Mouse (Mus musculus): ENCODE data around the gene Trim2.

The Trim2 gene

GRCm38 (mm10) chr3:84318865-84319264, 12.2 kb upstream of the Trim2 start:
- no peak for DNase-seq

DNA sequence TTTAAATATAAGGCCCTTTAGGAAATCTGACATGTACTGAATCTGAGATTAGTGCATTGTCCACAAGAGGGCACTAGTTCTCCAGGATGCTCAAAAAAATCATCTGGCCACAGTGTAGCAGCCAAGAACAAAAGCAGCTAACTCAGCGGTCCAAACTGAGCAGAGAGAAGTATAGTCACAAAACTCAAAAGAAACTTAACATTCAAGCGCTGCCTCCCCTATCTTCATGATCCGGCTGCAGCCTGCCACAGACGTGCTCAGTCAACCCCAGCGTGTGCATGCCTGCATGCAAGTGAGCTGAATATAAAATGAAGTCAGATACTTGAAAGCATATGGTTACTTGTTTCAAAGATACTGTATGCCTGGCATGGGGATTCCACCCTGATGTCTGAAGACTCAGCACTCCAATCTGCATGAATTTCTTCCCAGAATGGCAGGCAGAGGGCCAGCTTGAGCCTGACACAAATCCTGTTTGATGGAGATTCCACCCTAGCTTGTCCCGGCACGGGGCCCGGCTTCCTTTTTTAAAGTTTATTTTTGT, 8.0 kb upstream of the Trim2 start:
- DNase-seq: peak; percentile 65

- no peak for DNase-seq
Measured at GRCm38 (mm10) chr3:84313801-84314541, 7.3 kb upstream of the Trim2 start.

DNA sequence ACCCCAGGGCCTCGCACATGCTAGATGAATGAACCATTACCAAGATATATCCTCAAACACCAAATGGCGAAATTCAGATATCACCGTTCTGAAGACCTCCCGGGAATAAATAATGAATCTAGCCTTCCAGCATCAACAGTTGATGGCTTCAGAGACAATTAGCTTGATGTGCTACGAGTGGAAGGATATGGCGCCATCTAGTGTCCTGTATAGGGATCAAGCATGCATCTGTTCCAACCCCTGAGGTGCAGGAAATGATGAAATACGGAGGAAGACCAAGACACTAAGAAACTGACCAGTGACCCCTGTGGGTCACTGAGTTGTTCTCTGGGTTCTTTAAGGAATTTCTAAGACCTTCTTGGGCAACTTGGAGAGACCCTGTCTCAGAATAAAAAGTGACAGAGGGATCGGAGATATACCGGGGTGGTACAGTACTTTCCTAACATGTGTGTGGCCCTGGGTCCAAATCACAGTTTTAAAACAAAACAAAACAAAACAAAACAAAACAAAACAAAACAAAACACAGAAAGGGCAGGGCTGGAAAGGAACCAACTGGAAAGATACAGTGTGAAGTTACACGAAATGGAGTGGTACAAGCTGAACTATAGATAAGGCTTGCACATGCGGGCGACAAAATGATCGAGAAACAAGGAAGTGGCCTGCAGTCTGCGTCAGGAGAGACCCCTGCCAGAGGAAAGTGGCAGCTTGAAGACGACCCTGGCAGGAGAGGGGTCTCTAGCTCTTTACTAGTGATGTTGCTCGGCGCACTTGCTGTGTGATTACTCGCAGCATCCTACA, 6.5 kb upstream of the Trim2 start:
- peak; percentile 73 for DNase-seq

DNA sequence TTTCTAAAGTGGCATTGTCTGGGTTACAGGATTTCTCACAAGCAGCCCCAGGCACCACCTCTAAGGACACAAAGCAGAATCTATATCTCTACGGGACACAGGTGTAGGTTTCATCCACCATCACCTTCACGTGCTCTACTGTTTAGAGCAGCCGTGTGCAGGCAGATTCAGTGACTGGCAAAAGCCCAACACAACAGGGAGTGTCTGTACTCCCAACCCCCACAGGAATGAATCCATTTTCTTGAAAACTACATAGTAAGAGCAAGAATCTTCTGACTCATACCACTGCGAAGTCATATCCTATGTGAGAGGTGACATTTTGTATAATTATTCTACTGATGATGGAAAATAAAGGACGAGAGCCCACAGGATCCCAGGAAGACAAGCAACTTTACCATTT, 5.6 kb upstream of the Trim2 start:
- DNase-seq: no peak

DNA sequence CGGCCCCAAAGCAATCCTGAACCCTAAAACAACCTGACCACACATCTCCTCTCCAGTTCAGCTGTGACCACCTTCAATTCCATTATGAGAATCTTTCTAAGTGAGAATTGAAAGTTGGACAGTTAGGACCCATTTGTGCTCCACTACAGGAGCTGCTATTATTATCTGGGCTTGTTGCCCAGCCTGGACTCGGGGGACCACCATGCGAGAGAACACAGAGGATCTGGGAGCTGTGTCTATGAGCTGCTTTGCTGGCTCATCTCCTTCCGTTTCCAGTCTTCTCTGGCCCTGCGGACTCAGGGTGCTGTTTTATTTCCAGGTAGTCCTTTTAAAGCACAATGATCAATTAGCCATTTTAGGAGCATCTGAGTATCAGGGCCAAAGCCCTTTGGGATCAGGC, 839 bp upstream of the Trim2 start:
- DNase-seq: no peak

- DNase-seq: no peak
Measured at GRCm38 (mm10) chr3:84305722-84306510, 761 bp downstream of the Trim2 start.

GRCm38 (mm10) chr3:84305010-84305692, 1.5 kb downstream of the Trim2 start:
- DNase-seq: peak; percentile 83

- peak; percentile 74 for DNase-seq
Measured at GRCm38 (mm10) chr3:84304339-84305009, 2.2 kb downstream of the Trim2 start.

- no peak for DNase-seq
Measured at GRCm38 (mm10) chr3:84303395-84303949, 3.2 kb downstream of the Trim2 start.

GRCm38 (mm10) chr3:84302273-84302672, 4.4 kb downstream of the Trim2 start:
- no peak for DNase-seq

DNA sequence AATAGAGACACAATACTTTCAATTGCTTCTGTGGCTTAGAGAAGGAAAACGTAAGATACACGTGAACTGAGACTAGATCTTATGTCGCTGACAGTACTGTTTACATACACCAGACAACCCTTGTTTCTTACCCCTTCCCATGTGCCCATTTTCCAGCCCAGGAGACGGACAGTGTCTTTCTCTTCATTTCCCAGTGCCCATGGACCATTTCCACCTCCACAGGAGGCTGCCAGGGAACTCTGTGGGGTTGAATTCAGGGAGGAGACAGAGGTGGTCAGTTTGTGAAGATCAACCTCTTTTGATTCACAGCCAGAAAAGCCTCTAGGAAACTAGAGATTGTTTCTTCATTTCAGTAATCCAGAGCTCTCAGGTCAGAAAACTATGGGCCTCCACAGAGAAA, 5.0 kb downstream of the Trim2 start:
- no peak for DNase-seq

DNA sequence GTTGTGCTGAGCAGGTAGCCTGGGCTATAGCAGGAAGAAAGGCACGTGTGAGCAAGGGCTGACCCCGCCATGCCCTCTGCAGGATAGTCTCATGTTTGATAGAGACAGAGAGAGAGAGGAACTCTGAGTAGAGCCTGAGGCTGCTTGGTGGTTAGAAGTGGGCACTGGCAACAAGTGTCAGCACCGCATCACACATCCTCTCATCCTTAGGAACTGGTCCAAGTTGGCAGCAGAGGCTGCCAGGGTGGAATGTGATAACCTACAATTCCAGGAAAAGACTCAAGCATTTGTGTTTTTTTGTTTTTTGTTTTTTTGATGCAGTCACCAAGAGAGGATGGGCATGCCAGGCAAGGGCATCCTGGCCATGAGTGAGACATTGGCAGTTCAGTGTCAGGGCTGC, 8.5 kb downstream of the Trim2 start:
- DNase-seq: no peak

- no peak for DNase-seq
Measured at GRCm38 (mm10) chr3:84296676-84297075, 10.0 kb downstream of the Trim2 start.

GRCm38 (mm10) chr3:84294734-84295133, 11.9 kb downstream of the Trim2 start:
- DNase-seq: no peak

DNA sequence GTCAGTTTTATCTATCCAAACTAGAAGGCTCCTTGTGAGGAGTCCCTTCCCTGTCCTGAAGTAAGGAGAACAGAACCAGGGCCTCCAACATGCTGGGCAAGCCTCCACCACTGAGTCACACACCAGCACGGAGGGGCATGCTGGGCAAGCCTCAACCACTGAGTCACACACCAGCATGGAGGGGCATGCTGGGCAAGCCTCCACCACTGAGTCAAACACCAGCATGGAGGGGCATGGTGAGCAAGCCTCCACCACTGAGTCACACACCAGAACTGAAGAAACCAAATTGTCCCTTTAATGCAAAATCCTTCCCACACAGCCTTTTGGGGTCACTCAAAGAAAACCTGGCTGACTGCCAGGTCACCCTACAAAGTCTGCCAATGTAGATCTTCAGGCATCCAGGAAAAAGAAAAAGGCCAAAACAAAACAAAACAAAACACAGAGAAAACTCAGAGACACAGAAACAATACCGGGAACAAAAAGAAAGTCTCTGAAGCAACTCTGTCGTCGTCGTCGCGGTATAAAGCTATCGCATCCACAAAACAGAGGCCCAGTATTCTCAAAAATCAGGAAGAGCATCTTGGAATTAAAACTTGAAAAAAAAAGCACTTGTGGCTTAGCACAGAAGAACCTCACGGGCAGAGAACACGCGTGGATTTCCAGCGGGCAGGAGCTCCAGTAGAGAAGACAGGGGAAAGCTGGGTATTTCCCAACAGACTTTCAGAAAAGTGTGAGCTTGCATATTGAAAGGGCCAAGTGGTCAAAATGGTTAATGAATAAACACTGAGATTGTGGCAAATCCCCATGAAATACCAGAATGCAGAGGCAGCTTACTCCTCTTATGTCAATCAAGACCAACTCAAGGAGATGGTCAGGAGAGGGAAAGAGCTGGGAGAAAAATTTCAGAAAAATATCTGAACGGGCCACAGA, 12.7 kb downstream of the Trim2 start:
- no peak for DNase-seq

DNA sequence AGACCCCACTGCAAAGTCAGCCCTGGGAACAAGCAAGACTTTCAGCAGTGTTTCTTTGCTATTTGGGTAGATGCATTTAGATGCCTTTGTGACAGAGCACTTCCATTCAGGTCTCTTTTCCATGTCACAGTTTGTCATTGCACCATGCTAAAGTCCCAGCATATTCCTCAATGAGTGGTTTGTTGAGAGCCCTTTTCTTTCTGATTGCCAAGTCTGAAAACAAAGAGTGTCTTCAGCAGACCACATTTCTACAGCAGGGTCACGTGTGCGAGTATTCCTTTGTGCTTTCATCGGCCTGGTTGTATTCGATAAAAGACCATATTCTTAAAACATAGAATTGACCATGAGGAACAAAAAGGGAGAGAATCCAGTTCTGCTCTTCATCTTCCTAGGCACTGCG, 14.4 kb downstream of the Trim2 start:
- peak; percentile 53 for DNase-seq

GRCm38 (mm10) chr3:84288931-84289330, 17.7 kb downstream of the Trim2 start:
- DNase-seq: peak; percentile 89

DNA sequence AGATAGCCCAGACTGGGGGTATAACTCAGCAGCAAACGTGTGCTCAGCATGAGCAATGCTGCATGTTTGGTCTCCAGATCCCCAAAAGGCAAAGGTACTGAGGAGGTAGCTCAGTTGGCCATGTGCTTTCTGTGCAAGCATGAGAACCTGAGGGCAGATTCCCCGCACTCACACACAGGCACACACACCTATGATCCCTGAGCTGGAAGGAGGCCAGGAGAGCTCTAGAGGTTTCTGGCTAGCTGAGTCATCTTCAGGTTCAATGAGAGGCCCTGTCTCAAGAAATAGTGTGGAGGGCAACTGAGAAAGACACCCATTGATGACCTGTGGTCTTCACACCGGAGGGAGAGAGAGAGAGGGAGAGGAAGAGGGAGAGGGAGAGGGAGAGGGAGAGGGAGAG, 19.4 kb downstream of the Trim2 start:
- DNase-seq: no peak

DNA sequence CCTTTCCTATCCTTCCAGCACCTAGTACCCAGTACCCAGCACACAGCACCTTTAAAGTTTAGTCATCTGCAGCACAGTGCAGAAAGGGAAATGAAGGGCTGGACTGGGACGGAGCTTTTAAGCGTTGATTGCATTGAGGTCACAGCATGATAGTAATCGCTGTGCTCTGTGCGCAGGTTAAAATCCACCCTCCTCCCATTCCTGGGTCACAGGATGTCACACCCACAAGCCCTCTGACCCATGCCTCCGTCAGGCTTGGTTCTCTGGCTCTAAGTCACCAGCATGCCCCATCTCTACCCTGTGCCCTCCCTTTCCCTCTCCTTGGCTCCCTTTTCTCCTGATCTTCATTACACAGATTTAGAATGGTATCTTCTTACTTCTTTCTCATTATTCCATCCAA, 20.4 kb downstream of the Trim2 start:
- DNase-seq: no peak

DNA sequence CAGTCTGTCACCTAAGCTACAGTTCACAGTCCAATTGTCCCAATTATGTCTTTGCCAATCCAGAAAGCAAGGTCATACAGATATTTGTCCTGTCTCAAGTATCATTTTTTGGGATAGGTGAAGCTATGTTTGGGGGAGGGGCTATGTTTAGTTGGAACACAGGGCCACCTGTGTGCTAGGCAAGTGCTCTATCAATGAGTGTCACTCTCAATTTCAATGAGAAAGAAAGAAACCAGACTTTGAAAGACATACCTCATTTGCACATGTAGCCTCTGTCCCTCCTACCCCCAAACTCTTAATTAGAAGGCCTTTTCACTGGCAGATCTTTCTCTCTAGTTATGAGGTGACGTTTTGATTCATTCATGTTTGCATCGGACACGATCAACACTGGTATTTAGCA, 21.9 kb downstream of the Trim2 start:
- DNase-seq: no peak
